Comparison of ENCODE assay signal across 11 mouse cellular contexts in genomic region chr7:93062189-93062588, GRCm38 (mm10). TPM values are rescaled to one million over a fixed set of nuclear protein-coding genes. Genes with fewer than 3 reads are reported as not detected.
A peak's percentile ranks its signal among the peaks of the same experiment; 100 is the strongest.
DNase-seq lines count a peak whose midpoint lies in the region; ATAC-seq and TF ChIP-seq lines count a peak whose summit lies in the region.
"Had no signal": no experiment of that assay in that cellular context is flagged by ENCODE, and none has a peak within 500 bp of the region (broad histone marks: within the 10 kb centered on the region; RNA-seq: fewer than 3 reads in every experiment).

No protein-coding gene starts in this region.

- no peaks in the 10 kb centered on the region for H3K27me3 ChIP-seq in embryonic facial prominence, embryonic 10.5 days (replicated peaks; ENCODE audit: low read depth, poor library complexity, severe bottlenecking)
- no peaks in the 10 kb centered on the region for H3K27me3 ChIP-seq in hindbrain, embryonic 14.5 days (ENCODE audit: control insufficient read depth, insufficient read depth, low read length)
- H3K27me3 ChIP-seq in midbrain, embryonic 13.5 days = peaks cover 5% of the 10 kb centered on the region; the same call in 1 of the 2 replicates

- peak; percentile 97 for DNase-seq in brain, embryonic 14.5 days (ENCODE audit: low read depth)
- DNase-seq in embryonic facial prominence, embryonic 10.5 days (ENCODE audit: low spot score) = peak; percentile 19
- peak; percentile 65 for DNase-seq in hindbrain, embryonic 14.5 days (ENCODE audit: low spot score)
- no peak for DNase-seq in thymus, postnatal 36 days
- DNase-seq in lung, postnatal 25 days (ENCODE audit: low spot score) = no peak
- no peak for DNase-seq in heart, adult 9 months (ENCODE audit: low spot score in 2 of 2)
- no peak for DNase-seq in thymus, adult 18-20 months
- DNase-seq: cerebellum, adult 18-20 months; gastrocnemius, postnatal 25 days; lung, adult 18-20 months had no signal

- no peak overlapping the region for H3K4me3 ChIP-seq in embryonic facial prominence, embryonic 10.5 days
- H3K4me3 ChIP-seq in hindbrain, embryonic 14.5 days (replicated peaks; ENCODE audit: low read length) = no peak overlapping the region
- no peak overlapping the region for H3K4me3 ChIP-seq in midbrain, embryonic 13.5 days (replicated peaks)

- H3K36me3 ChIP-seq in embryonic facial prominence, embryonic 10.5 days (replicated peaks) = no peaks in the 10 kb centered on the region
- H3K36me3 ChIP-seq in hindbrain, embryonic 14.5 days (replicated peaks; ENCODE audit: control insufficient read depth, insufficient read depth) = no peaks in the 10 kb centered on the region
- no peaks in the 10 kb centered on the region for H3K36me3 ChIP-seq in midbrain, embryonic 13.5 days

- H3K4me2 ChIP-seq in hindbrain, embryonic 14.5 days (replicated peaks) = peak overlapping the region; percentile 15
- H3K4me2 ChIP-seq in midbrain, embryonic 13.5 days (replicated peaks) = peak overlapping the region; percentile 17

- peak; percentile 93 for ATAC-seq in hindbrain, embryonic 14.5 days (ENCODE audit: low FRiP score)
- peak; percentile 97 for ATAC-seq in midbrain, embryonic 13.5 days

- H3K27ac ChIP-seq in embryonic facial prominence, embryonic 10.5 days (replicated peaks) = 0 out of 2 replicates have a peak overlapping the region, but pooled peaks have one; percentile 8
- H3K27ac ChIP-seq in hindbrain, embryonic 14.5 days = peak overlapping the region; percentile 74
- peak overlapping the region; percentile 49 for H3K27ac ChIP-seq in midbrain, embryonic 13.5 days

- TF ChIP-seq CTCF in brain, embryonic 14.5 days (IDR thresholded peaks at IDR 0.05; ENCODE audit: borderline replicate concordance, extremely low read depth, insufficient read depth, insufficient read length) = no peak

- no peak overlapping the region for H3K9ac ChIP-seq in hindbrain, embryonic 14.5 days
- no peak overlapping the region for H3K9ac ChIP-seq in midbrain, embryonic 13.5 days (replicated peaks)

- no peak for TF ChIP-seq POLR2A in brain, embryonic 14.5 days (IDR thresholded peaks at IDR 0.05; ENCODE audit: borderline replicate concordance, extremely low read depth, insufficient read depth, insufficient read length, poor library complexity, severe bottlenecking)

- WGBS in embryonic facial prominence, embryonic 10.5 days = 31% methylated on average over 6 of the region's 6 CpGs
- 9% methylated on average over 6 of the region's 6 CpGs for WGBS in hindbrain, embryonic 14.5 days
- WGBS in midbrain, embryonic 13.5 days = 6% methylated on average over 6 of the region's 6 CpGs

- peaks cover 21% of the 10 kb centered on the region for H3K4me1 ChIP-seq in embryonic facial prominence, embryonic 10.5 days
- H3K4me1 ChIP-seq in hindbrain, embryonic 14.5 days (replicated peaks; ENCODE audit: control insufficient read depth, insufficient read depth, low read length) = peaks cover 26% of the 10 kb centered on the region
- H3K4me1 ChIP-seq in midbrain, embryonic 13.5 days (replicated peaks) = peaks cover 28% of the 10 kb centered on the region

- H3K9me3 ChIP-seq in embryonic facial prominence, embryonic 10.5 days = no peaks in the 10 kb centered on the region
- no peaks in the 10 kb centered on the region for H3K9me3 ChIP-seq in hindbrain, embryonic 14.5 days (ENCODE audit: control insufficient read depth, low read length)
- H3K9me3 ChIP-seq in midbrain, embryonic 13.5 days = peaks cover 6% of the 10 kb centered on the region; the same call in 1 of the 2 replicates

RNA-seq across cellular contexts. Expression of gene Fam181b, which starts 17.5 kb away (rescaled TPM):
- 25.8 and 29.7 TPM in 2 replicates for polyA plus RNA-seq in brain, embryonic 14.5 days (2012; rRNA removed)
- polyA plus RNA-seq in embryonic facial prominence, embryonic 10.5 days (2016; fragmentation: Nextera tagmentation; extraction: Ambion mirVana) = 7.2 and 11.4 TPM in 2 replicates
- polyA plus RNA-seq in hindbrain, embryonic 14.5 days (2014; fragmentation: Nextera tagmentation; extraction: Ambion mirVana) = 53.0 and 56.4 TPM in 2 replicates
- 27.5 and 37.5 TPM in 2 replicates for polyA plus RNA-seq in midbrain, embryonic 13.5 days (2015; fragmentation: Nextera tagmentation; extraction: Ambion mirVana)

Comparison
In these comparisons a context has a peak if more than half of its experiments do, and no peak if none do; other contexts are left out.
1. DNase-seq: peak in brain, embryonic 14.5 days (single experiment), embryonic facial prominence, embryonic 10.5 days (single experiment) and hindbrain, embryonic 14.5 days (single experiment); none in thymus, postnatal 36 days (0 of 2), lung, postnatal 25 days (single experiment), heart, adult 9 months (0 of 2) and thymus, adult 18-20 months (0 of 2).
2. H3K27ac ChIP-seq: peak in every context shown above with its lines; median percentile 74 in hindbrain, embryonic 14.5 days; 49 in midbrain, embryonic 13.5 days; 8 in embryonic facial prominence, embryonic 10.5 days.